Mouse (Mus musculus) thymus, adult 18-20 months (tissue): ENCODE measurements around the gene Marco.

Experiments used
- DNase-seq, 2 experiments: peaks; one replicate each; pipeline ENCODE4 v3.0.0; 2022; ENCODE audit warnings: mixed read lengths in 2 of 2

The Marco gene

GRCm38 (mm10) chr1:120504924-120505323, at the start of gene Marco:
TSS of gene Marco (minus strand) at chr1:120505024.
- no peak for DNase-seq

DNA sequence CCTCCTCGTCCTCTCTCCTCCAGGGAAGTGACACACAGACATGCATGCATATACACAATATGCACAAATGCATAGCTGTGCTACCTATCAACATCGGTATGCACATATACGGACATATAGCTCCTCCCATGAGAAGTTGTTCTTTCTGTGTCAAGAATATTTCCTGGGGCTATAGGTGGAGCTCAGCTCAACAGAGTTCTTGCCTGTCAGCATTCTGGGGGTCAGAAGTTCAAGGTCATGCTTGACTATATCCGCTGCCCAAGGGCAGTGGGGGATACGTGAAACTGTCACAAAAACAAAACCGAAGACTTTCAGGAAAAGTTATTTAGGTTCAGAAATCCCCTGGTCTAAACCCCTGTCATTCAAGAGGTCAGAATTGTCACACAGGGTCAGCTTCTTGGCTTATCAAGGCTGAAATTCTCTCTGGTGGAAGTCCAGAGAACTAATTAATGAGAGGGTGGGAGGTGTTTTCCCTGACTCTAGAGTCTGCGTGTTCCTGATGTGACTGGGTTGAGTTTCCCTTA, 34.7 kb upstream of the Marco start:
- no peak for DNase-seq

- DNase-seq, result no peak
These were observed 32.2 kb upstream of the Marco start for GRCm38 (mm10) chr1:120536998-120537397.

DNA sequence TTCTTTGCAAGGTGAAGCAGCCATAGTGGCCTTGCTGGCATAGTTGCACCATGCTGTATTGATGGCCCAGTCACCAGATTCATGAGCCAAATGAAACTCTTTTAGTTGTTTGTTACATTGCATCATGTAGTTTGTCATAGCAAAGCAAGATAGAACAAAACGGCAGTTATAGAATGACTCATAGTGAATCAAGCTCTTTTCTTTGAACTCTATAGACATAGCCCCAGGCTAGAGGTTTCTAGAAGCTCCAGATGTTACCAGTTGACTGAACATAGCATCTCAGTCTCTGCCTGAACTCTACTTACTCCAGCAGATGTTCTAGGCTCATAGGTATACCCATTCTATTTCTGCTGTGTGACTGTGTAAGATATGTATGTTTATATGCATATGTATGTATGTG, 31.1 kb upstream of the Marco start:
- no peak for DNase-seq

- DNase-seq, result no peak
These were observed 27.6 kb upstream of the Marco start for GRCm38 (mm10) chr1:120532321-120532916.

GRCm38 (mm10) chr1:120531770-120532169, 26.9 kb upstream of the Marco start:
- no peak for DNase-seq

DNA sequence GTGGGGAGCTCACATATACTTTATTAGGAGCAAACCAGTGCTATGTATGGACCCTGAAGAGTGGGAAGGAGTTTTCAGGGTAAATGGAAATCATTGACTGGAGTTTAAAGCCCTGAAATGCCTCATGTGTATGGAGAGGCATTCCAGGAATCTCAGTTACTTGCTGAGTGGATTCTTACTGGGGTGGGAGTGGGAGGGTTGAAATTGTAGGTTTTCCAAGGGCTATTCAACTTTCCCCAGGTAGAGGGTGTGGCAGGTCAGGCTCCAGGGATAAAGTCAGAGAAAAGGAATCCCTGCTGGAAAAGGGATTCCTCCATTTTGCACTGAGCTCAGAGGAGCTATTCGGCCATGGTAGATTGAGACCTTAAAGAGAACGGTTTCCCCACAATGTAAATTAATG, 25.1 kb upstream of the Marco start:
- DNase-seq, result no peak

DNA sequence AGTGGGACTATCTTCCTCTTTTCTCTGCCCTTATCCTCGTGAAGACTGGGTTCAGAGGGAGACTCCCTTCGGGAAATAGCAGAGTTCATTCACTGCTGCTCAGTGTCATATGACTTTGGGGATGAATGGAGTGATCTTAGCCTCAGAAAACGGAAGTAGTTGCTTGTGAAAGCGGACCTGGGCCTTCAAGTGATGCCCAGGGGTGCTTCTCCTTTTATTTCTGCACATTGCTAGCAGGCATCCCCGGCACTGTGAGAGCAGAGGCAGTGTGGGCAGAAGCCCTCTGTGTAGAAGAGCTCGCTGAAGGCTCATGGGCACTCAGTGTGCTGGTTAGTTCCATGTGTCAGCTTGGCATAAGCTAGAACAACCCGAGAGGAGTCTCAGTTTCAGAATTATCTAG, 12.8 kb upstream of the Marco start:
- DNase-seq, result no peak

DNA sequence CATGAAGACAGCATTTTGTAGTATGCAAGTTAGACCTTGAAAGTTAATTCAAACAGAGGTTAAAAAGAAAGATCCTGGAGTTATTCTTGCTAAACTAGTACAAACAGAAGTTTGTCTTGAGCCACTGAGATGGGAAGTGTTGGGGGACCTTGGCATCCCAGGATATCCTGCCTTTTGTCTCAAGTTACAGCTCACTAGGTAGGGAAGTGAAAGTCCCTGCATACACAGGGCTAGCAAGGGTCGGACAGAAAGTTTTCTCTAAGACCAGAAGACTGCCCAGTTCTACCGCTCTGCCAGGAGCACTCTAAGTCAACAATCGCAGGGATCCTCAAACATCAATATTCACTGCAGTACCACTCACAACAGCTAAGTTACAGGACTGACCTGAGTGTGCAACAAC, 5.5 kb upstream of the Marco start:
- no peak for DNase-seq

GRCm38 (mm10) chr1:120508976-120509375, 4.2 kb upstream of the Marco start:
- DNase-seq, result no peak

GRCm38 (mm10) chr1:120504046-120504710, 646 bp downstream of the Marco start:
- DNase-seq, result no peak

GRCm38 (mm10) chr1:120501496-120501895, 3.3 kb downstream of the Marco start:
- no peak for DNase-seq

GRCm38 (mm10) chr1:120498036-120498435, 6.8 kb downstream of the Marco start:
- DNase-seq, result no peak

- no peak for DNase-seq
These were observed 23.9 kb downstream of the Marco start for GRCm38 (mm10) chr1:120480937-120481336.

- no peak for DNase-seq
These were observed 30.0 kb downstream of the Marco start for GRCm38 (mm10) chr1:120474825-120475224.

GRCm38 (mm10) chr1:120468891-120469290, 35.9 kb downstream of the Marco start:
- no peak for DNase-seq

- no peak for DNase-seq
These were observed 37.5 kb downstream of the Marco start for GRCm38 (mm10) chr1:120467323-120467722.

DNA sequence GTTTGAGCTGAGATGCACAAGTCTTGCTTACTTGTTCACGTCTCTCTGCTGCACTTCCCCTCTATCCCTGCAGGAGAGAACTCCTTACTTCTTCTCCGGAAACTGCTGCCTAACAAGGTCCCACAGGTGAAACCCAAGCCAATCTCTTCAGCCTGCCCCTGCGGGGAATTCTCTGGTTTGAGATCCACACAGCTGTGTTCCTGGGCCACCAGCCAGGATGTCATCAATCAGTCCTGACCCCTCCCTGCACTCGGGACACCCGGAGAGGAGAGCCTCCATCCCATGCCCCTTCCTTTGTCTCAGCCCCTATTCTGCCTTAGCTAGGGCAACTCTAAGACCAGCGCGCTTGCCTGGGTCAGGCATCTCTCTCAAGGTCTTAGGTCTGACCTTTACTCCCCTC, 38.1 kb downstream of the Marco start:
- no peak for DNase-seq

DNA sequence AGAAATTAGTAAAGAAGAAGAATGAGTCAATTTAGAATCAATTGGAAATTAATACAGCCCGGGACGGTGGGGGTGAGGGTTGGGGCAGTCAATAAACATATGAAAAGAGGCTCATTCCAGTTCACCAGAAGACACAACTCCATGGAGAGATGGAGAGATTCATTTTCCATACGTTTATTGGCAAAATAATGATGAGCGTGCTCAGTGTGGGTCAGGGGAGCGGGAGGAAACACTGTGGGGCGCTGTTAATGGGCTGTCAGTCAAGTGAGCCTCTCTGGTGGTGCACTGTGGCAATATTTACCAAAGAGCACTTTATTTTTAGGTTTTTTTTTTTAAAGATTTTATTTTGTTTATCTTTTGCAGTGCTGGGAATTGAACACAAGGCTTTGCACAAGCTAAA, 45.8 kb downstream of the Marco start:
- DNase-seq, result no peak

DNA sequence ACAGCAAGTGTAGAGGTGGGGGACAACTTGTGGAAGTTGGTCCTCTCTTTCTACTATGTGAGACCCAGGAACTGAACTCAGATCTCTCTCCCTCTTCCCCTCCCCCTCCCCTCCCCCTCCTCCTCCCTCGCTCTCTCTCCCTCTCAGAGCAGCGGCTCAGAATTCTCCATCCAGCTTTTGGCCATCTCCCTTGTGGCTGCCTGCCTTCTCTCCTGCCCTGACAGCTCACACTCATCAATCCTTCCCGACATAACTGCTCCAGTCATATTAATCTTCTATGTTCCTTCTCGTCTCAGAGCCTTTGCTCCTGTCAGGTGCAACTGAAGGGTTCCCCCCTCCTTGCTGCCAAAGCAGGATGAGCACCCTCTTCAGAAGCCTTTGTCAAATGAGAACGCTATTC, 46.3 kb downstream of the Marco start:
- DNase-seq, result no peak

GRCm38 (mm10) chr1:120451486-120452270, 53.1 kb downstream of the Marco start:
- DNase-seq, result no peak

DNA sequence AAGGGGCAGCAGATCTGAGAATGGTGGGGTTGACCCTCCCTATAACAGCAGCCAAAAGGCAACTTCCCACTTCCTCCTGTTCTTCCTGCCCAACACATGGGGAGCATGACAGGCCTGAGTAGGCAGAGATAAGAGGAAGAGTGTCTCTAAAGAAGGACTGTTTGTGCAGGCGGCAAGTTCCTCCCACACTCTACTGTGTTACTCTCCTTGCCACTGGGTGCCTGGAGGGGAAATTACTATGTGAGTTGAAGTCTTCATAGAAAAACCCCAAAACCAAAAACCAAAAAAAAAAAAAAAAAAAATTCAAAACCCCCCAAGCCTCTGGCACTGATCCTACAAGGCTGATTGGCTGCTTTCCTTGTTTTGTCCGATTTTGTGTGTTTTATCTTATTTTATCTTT, 55.2 kb downstream of the Marco start:
- DNase-seq, result no peak

- DNase-seq, result no peak
These were observed 61.6 kb downstream of the Marco start for GRCm38 (mm10) chr1:120443228-120443639.

- no peak for DNase-seq
These were observed 63.2 kb downstream of the Marco start for GRCm38 (mm10) chr1:120441587-120441986.
